Mouse (Mus musculus) forebrain, postnatal 0 days (tissue): ENCODE measurements around the gene Tm4sf5. TPM values are rescaled to one million over a fixed set of nuclear protein-coding genes. Genes with fewer than 3 reads are reported as not detected.
A peak's percentile ranks its signal among the peaks of the same experiment; 100 is the strongest.

Experiments
- ATAC-seq: fragments of 200-750 bp; cut with Nextera tagmentation; 2 replicates; pipeline ENCODE4 v1.8.0; 2017; ENCODE audit warnings: mild to moderate bottlenecking, moderate library complexity
- DNase-seq: peaks from one replicate; pipeline ENCODE4 v3.0.0-alpha.2; 2015
- H3K27ac ChIP-seq: fragments of 300-500 bp; sonication (generic); 2 replicates; pipeline ENCODE4 v1.5.1; 2014; ENCODE audit warnings: low read depth, mild to moderate bottlenecking, antibody characterized with exemption, low read length, moderate library complexity, mixed read lengths
- H3K27me3 ChIP-seq: fragments of 300-500 bp; sonication (generic); 2 replicates; pipeline ENCODE4 v1.6.1; 2014; ENCODE audit warnings: mild to moderate bottlenecking, low read length, mixed read lengths; ENCODE audit not compliant: insufficient read depth
- H3K36me3 ChIP-seq: fragments of 300-500 bp; sonication (generic); 2 replicates; pipeline ENCODE4 v1.6.1; 2014; ENCODE audit warnings: mild to moderate bottlenecking, moderate library complexity; ENCODE audit not compliant: insufficient read depth
- H3K4me1 ChIP-seq: fragments of 300-500 bp; sonication (generic); 2 replicates; pipeline ENCODE4 v1.6.1; 2014; ENCODE audit warnings: antibody characterized with exemption; ENCODE audit not compliant: insufficient read depth
- H3K4me2 ChIP-seq: fragments of 300-500 bp; sonication (generic); 2 replicates; pipeline ENCODE4 v1.6.1; 2014; ENCODE audit warnings: low read depth, mild to moderate bottlenecking, moderate library complexity
- H3K4me3 ChIP-seq: fragments of 300-500 bp; sonication (generic); 2 replicates; pipeline ENCODE4 v1.5.1; 2014; ENCODE audit warnings: low read depth, low read length, mixed read lengths
- H3K9ac ChIP-seq: fragments of 300-500 bp; sonication (generic); 2 replicates; pipeline ENCODE4 v1.6.1; 2014; ENCODE audit warnings: mild to moderate bottlenecking
- H3K9me3 ChIP-seq: fragments of 300-500 bp; sonication (generic); 2 replicates; pipeline ENCODE4 v1.6.1; 2016; ENCODE audit warnings: low read length
- CTCF ChIP-seq: sonication (generic); IDR thresholded peaks from 2 replicates; pipeline ENCODE4 v1.5.1; 2016; ENCODE audit warnings: antibody characterized with exemption, control low read depth, low read depth
- WGBS: fragments of 180-500 bp; shearing (Covaris S2); extraction: QIAGEN DNeasy Blood & Tissue Kit; methylation state at CpG from one replicate; pipeline ENCODE4 v1.1.7; 2014; 5-methylcytosine and 5-hydroxymethylcytosine counted together
- polyA plus RNA-seq: library from polyadenylated mRNA; unstranded; fragments of >200 nt; fragmentation: Nextera tagmentation; extraction: Ambion mirVana; gene quantifications from 2 replicates; pipeline ENCODE4 v1.2.1, GENCODE M21; 2015
- total RNA-seq: library from RNA; depleted of rRNA; stranded (reverse); fragments of >200 nt; gene quantifications from 2 replicates; pipeline ENCODE4 v1.2.3, GENCODE M21; 2014; rRNA removed

The Tm4sf5 gene
- total and polyA plus RNA-seq, 2 experiments from 2014 or later, result 2.8 to 11.6 TPM

DNA sequence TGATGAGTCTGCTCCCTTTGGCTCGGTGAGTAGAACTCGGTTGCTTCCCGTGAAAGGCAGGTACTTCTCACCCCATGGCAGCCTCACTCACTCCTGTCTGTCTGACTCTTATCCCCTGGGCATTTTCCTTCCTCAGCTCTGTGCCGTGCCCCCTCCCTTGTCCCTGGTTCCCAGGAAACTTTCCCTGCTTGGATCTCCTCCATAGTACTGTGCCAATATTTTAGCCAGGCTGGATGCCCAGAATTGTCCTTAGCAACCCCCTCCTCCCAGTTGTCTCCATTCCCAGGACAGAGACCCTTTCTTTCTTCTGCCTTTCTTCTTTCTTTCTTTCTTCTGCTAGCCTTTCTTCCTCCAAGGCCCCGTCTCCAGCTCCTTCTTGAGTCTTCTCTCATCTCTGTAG is 36.4 kb downstream of the Tm4sf5 start:
- Histone ChIP-seq H3K27ac (no peak overlapping the region), H3K9ac (no peak overlapping the region)
- DNase-seq, result no peak

DNA sequence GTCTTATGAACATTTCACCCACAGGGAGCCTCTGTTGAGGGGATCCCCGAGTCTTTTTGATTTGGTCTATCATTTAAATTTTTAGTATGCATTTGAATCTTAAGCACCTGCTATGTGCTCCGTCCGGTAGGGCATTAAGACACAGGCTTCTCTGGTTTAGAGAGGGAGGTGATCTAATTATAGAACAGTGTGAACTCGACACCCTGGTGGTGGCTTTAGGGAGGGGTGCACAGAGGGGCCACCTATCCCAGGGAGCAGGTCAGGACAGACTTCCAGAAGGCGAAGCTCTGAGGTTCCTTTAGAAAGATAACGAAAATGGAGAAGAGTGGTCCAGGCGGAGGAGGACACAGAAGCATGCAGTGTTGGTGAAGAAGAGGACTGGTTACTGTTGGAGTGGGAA is 39.5 kb downstream of the Tm4sf5 start:
- no peak for ATAC-seq
- WGBS, result 75% methylated on average over 7 of the region's 7 CpGs
- no peaks in the 10 kb centered on the region; the same call in 1 of the 2 replicates for H3K36me3 ChIP-seq
- H3K4me3 ChIP-seq, result no peak overlapping the region
- no peak overlapping the region for H3K9ac ChIP-seq
- no peak for TF ChIP-seq CTCF
- no peak for DNase-seq
- no peak overlapping the region for H3K27ac ChIP-seq
- H3K27me3 ChIP-seq, result no peaks in the 10 kb centered on the region
- H3K4me2 ChIP-seq, result no peak overlapping the region
- no peaks in the 10 kb centered on the region for H3K9me3 ChIP-seq
- 0 out of 2 replicates have a peak, but pooled peaks cover 5% of the 10 kb centered on the region for H3K4me1 ChIP-seq

More for the DNA sequence above, 36.4 kb downstream of the Tm4sf5 start:
- H3K36me3 ChIP-seq, result no peaks in the 10 kb centered on the region; the same call in 1 of the 2 replicates
- H3K4me3 ChIP-seq, result no peak overlapping the region
- no peaks in the 10 kb centered on the region for H3K9me3 ChIP-seq
- TF ChIP-seq CTCF, result no peak
- peak overlapping the region; percentile 77 for H3K4me2 ChIP-seq
- H3K27me3 ChIP-seq, result peaks cover 4% of the 10 kb centered on the region
- 0 out of 2 replicates have a peak, but pooled peaks cover 5% of the 10 kb centered on the region for H3K4me1 ChIP-seq
- 55% methylated on average over 5 of the region's 5 CpGs for WGBS
- peak; percentile 27; the same call in 1 of the 2 replicates for ATAC-seq

DNA sequence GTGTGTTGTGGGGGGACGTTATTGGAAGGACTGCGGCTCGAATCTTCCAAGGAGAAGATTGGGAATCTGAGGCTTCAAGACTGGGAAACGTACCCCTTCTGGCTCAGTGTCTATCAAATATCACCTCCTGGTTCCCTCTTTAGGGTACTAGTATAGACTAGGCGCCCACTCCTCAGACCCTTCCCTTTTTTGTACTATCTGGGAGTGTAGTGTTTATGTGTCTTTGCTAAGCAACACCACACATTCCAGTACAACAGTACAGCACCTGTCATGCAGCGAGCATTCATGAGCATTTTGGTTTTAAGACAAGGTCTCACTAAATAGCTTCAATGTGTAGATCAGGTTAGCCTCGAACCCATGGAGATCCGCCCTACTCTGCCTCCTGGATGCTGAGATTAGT is 46.5 kb downstream of the Tm4sf5 start:
- 93% methylated on average over 8 of the region's 8 CpGs for WGBS
- H3K36me3 ChIP-seq, result no peaks in the 10 kb centered on the region
- H3K4me1 ChIP-seq, result no peaks in the 10 kb centered on the region
- H3K9ac ChIP-seq, result no peak overlapping the region
- no peak overlapping the region for H3K27ac ChIP-seq
- no peak overlapping the region for H3K4me2 ChIP-seq
- H3K4me3 ChIP-seq, result no peak overlapping the region
- TF ChIP-seq CTCF, result no peak
- H3K27me3 ChIP-seq, result no peaks in the 10 kb centered on the region
- no peaks in the 10 kb centered on the region for H3K9me3 ChIP-seq
- ATAC-seq (no peak), DNase-seq (no peak)

DNA sequence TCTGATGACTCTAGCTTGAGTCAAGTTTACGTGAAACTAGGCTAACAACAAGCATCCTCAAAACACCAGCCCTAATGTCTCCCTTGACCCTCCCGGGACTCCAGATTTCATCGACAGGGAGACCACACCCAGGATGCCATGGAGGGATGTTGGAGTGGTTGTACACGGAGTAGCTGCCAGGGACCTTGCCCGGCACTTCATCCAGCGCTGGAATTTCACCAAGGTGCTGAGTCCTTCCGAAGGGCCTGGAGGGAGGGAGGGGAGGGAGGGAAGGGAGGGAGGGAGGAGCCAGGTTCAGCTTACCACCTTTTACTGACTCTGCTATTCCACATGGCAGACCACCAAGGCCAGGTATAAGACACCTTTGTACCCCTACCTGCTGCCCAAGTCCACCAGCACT is 48.9 kb downstream of the Tm4sf5 start:
- 38% methylated on average over 7 of the region's 7 CpGs for WGBS
- no peak for ATAC-seq
- Histone ChIP-seq H3K36me3 (no peaks in the 10 kb centered on the region), H3K9ac (no peak overlapping the region), H3K27me3 (no peaks in the 10 kb centered on the region), H3K9me3 (no peaks in the 10 kb centered on the region), H3K27ac (no peak overlapping the region), H3K4me3 (no peak overlapping the region), H3K4me1 (no peaks in the 10 kb centered on the region), H3K4me2 (no peak overlapping the region)
- no peak for DNase-seq
- no peak for TF ChIP-seq CTCF

DNA sequence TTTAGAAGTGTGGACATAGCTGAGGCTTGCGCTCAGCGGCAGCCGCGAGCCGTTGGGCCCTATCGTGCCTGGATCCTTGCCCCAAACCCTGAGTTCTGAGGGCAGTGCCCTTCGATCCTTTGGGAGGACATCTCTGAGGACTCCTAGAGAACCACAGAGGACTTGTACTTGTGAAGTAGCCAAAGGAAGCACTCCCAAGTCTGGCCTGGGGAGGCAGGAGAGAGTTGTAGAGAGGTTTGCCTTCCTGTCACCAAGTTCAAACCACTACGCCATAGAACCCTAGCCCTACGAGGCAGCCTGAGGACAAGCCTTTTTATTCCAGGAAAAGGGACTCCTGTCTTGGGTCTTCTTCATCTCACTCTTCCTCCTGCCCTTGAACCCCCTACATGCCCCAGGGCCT is 52.5 kb downstream of the Tm4sf5 start:
- Histone ChIP-seq H3K27me3 (no peaks in the 10 kb centered on the region), H3K9ac (no peak overlapping the region), H3K4me2 (no peak overlapping the region), H3K4me1 (no peaks in the 10 kb centered on the region), H3K27ac (no peak overlapping the region), H3K9me3 (no peaks in the 10 kb centered on the region), H3K36me3 (no peaks in the 10 kb centered on the region), H3K4me3 (no peak overlapping the region)
- DNase-seq (no peak), ATAC-seq (no peak)
- no peak for TF ChIP-seq CTCF
- 90% methylated on average over 9 of the region's 9 CpGs for WGBS

Other genes with a start within 250 kb of the Tm4sf5 start
- gene Alox12, start 249.9 kb upstream of the Tm4sf5 start, total RNA-seq, result 0.10 and 0.31 TPM in 2 replicates
- 0.46 and 0.59 TPM in 2 replicates for gene Alox12, start 249.9 kb upstream of the Tm4sf5 start, polyA plus RNA-seq
- 0.10 TPM in 1 of 2 replicates, not detected in the other for gene Alox12e, start 182.6 kb upstream of the Tm4sf5 start, total RNA-seq
- 0.08 TPM in 2 replicates for gene Alox12e, start 182.6 kb upstream of the Tm4sf5 start, polyA plus RNA-seq
- not detected in 2 replicates for gene Alox15, start 153.2 kb upstream of the Tm4sf5 start, total RNA-seq
- gene Alox15, start 153.2 kb upstream of the Tm4sf5 start, polyA plus RNA-seq, result 0.09 TPM in 1 of 2 replicates, not detected in the other
- 24.5 and 30.7 TPM in 2 replicates for gene Pelp1, start 95.2 kb upstream of the Tm4sf5 start, total RNA-seq
- 21.0 and 31.3 TPM in 2 replicates for gene Pelp1, start 95.2 kb upstream of the Tm4sf5 start, polyA plus RNA-seq
- gene Arrb2, start 72.6 kb upstream of the Tm4sf5 start, total RNA-seq, result 71.9 and 74.4 TPM in 2 replicates
- gene Arrb2, start 72.6 kb upstream of the Tm4sf5 start, polyA plus RNA-seq, result 39.6 and 44.9 TPM in 2 replicates
- gene Med11, start 53.3 kb upstream of the Tm4sf5 start, total RNA-seq, result 21.2 and 41.3 TPM in 2 replicates
- gene Med11, start 53.3 kb upstream of the Tm4sf5 start, polyA plus RNA-seq, result 35.3 and 35.6 TPM in 2 replicates
- gene Zmynd15, start 45.8 kb upstream of the Tm4sf5 start, total RNA-seq, result 0.54 and 1.1 TPM in 2 replicates
- gene Zmynd15, start 45.8 kb upstream of the Tm4sf5 start, polyA plus RNA-seq, result 0.24 and 0.84 TPM in 2 replicates
- 2.2 and 2.3 TPM in 2 replicates for gene Cxcl16, start 45.3 kb upstream of the Tm4sf5 start, total RNA-seq
- 2.0 and 2.4 TPM in 2 replicates for gene Cxcl16, start 45.3 kb upstream of the Tm4sf5 start, polyA plus RNA-seq
- gene Vmo1, start 9.4 kb downstream of the Tm4sf5 start, total RNA-seq, result not detected in 2 replicates
- gene Vmo1, start 9.4 kb downstream of the Tm4sf5 start, polyA plus RNA-seq, result 0.24 TPM in 1 of 2 replicates, not detected in the other
- gene Gltpd2, start 14.0 kb downstream of the Tm4sf5 start, total RNA-seq, result not detected in 2 replicates
- 0.18 and 0.25 TPM in 2 replicates for gene Gltpd2, start 14.0 kb downstream of the Tm4sf5 start, polyA plus RNA-seq
- 428 and 451 TPM in 2 replicates for gene Psmb6, start 20.1 kb downstream of the Tm4sf5 start, total RNA-seq
- 820 and 1,026 TPM in 2 replicates for gene Psmb6, start 20.1 kb downstream of the Tm4sf5 start, polyA plus RNA-seq
- gene Gm40193, start 27.7 kb downstream of the Tm4sf5 start, total RNA-seq, result not detected in 2 replicates
- gene Gm40193, start 27.7 kb downstream of the Tm4sf5 start, polyA plus RNA-seq, result not detected in 2 replicates
- gene Pld2, start 34.8 kb downstream of the Tm4sf5 start, total RNA-seq, result 33.7 and 40.5 TPM in 2 replicates
- 8.4 and 11.6 TPM in 2 replicates for gene Pld2, start 34.8 kb downstream of the Tm4sf5 start, polyA plus RNA-seq
- 63.5 and 81.2 TPM in 2 replicates for gene Mink1, start 57.6 kb downstream of the Tm4sf5 start, total RNA-seq
- 9.5 and 15.0 TPM in 2 replicates for gene Mink1, start 57.6 kb downstream of the Tm4sf5 start, polyA plus RNA-seq
- gene 4930544D05Rik, start 110.6 kb downstream of the Tm4sf5 start, total RNA-seq, result 0.31 and 0.48 TPM in 2 replicates
- not detected in 2 replicates for gene 4930544D05Rik, start 110.6 kb downstream of the Tm4sf5 start, polyA plus RNA-seq
- 0.92 TPM in 1 of 2 replicates, not detected in the other for gene Chrne, start 114.0 kb downstream of the Tm4sf5 start, total RNA-seq
- 0.58 and 1.0 TPM in 2 replicates for gene Chrne, start 114.0 kb downstream of the Tm4sf5 start, polyA plus RNA-seq
- gene Gp1ba, start 133.9 kb downstream of the Tm4sf5 start, total RNA-seq, result 0.10 TPM in 1 of 2 replicates, not detected in the other
- gene Gp1ba, start 133.9 kb downstream of the Tm4sf5 start, polyA plus RNA-seq, result 0.08 and 0.18 TPM in 2 replicates
- 63.2 and 76.4 TPM in 2 replicates for gene Rnf167, start 142.0 kb downstream of the Tm4sf5 start, total RNA-seq
- 102 and 109 TPM in 2 replicates for gene Rnf167, start 142.0 kb downstream of the Tm4sf5 start, polyA plus RNA-seq
- gene Slc25a11, start 142.2 kb downstream of the Tm4sf5 start, total RNA-seq, result 133 and 134 TPM in 2 replicates
- gene Slc25a11, start 142.2 kb downstream of the Tm4sf5 start, polyA plus RNA-seq, result 151 and 160 TPM in 2 replicates
- 386 and 408 TPM in 2 replicates for gene Pfn1, start 149.4 kb downstream of the Tm4sf5 start, total RNA-seq
- gene Pfn1, start 149.4 kb downstream of the Tm4sf5 start, polyA plus RNA-seq, result 687 and 843 TPM in 2 replicates
- gene Eno3, start 152.0 kb downstream of the Tm4sf5 start, total RNA-seq, result 7.4 and 14.6 TPM in 2 replicates
- 4.3 and 5.5 TPM in 2 replicates for gene Eno3, start 152.0 kb downstream of the Tm4sf5 start, polyA plus RNA-seq
- 49.2 and 57.1 TPM in 2 replicates for gene Spag7, start 164.2 kb downstream of the Tm4sf5 start, total RNA-seq
- 56.6 and 116 TPM in 2 replicates for gene Spag7, start 164.2 kb downstream of the Tm4sf5 start, polyA plus RNA-seq
- gene Camta2, start 182.9 kb downstream of the Tm4sf5 start, total RNA-seq, result 12.8 and 17.3 TPM in 2 replicates
- gene Camta2, start 182.9 kb downstream of the Tm4sf5 start, polyA plus RNA-seq, result 11.1 and 17.7 TPM in 2 replicates
- 0.62 and 0.69 TPM in 2 replicates for gene Inca1, start 194.9 kb downstream of the Tm4sf5 start, total RNA-seq
- 1.5 and 2.1 TPM in 2 replicates for gene Inca1, start 194.9 kb downstream of the Tm4sf5 start, polyA plus RNA-seq
- gene Kif1c, start 195.3 kb downstream of the Tm4sf5 start, total RNA-seq, result 16.8 and 25.9 TPM in 2 replicates
- 1.1 and 1.2 TPM in 2 replicates for gene Kif1c, start 195.3 kb downstream of the Tm4sf5 start, polyA plus RNA-seq